Mouse (Mus musculus) heart, adult 11 months (tissue): ENCODE data around the gene Traf7.

Experiments used
- DNase-seq: peaks from one replicate; pipeline ENCODE4 v3.0.0; 2022

Traf7 gene

DNA sequence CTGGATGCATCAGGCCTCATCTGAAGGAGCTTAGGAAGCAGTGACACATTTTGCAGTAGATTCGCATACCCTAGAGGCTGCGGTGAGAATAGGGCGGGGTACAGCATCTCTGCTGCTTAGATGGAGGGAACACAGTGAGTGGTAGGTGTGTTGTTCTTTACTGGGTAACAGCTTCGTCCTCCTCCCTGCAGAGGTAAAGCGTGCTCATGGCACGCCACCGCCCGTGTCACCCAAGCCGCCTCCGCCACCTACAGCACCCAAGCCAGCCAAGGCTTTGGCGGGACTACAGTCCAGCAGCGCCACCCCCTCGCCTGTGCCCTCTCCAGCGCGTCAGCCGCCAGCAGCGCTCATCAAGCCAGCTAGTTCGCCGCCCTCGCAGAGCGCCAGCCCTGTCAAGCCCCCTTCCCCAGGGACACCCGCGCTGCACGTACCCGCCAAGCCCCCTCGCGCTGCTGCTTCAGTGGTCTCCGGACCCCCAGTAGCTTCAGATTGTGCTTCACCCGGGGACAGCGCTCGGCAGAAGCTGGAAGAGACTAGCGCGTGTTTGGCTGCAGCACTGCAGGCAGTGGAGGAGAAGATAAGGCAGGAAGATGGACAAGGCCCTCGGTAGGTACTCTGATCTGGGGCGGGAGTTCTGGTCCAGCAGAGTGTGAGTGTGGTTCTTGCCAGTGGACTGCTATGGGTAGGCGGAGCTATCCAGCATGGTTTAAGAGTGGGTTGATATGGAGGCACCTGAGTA lies 21.2 kb downstream of the Traf7 start:
- peak; percentile 90 for DNase-seq

DNA sequence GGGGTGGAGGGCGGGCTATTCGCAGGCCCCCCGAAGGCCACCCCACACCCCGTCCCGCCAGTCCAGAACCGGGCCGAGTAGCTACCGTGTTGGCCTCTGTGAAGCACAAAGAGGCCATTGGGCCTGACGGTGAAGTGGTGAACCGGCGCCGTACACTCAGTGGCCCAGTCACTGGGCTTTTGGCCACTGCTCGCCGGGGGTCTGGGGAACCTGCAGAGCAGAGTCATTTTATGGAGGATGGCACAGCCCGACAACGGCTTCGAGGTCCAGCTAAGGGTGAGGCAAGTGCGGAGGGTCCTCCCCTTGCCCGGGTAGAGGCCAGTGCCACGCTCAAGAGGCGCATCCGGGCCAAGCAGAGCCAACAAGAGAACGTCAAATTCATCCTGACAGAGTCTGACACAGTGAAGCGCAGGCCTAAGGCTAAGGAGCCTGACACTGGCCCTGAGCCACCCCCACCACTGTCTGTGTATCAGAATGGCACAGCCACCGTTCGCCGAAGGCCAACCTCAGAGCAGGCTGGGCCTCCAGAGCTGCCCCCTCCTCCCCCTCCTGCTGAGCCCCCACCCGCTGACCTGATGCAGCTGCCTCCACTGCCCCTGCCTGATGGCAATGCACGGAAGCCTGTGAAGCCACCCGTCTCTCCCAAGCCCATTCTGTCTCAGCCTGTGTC lies 22.3 kb downstream of the Traf7 start:
- no peak for DNase-seq

DNA sequence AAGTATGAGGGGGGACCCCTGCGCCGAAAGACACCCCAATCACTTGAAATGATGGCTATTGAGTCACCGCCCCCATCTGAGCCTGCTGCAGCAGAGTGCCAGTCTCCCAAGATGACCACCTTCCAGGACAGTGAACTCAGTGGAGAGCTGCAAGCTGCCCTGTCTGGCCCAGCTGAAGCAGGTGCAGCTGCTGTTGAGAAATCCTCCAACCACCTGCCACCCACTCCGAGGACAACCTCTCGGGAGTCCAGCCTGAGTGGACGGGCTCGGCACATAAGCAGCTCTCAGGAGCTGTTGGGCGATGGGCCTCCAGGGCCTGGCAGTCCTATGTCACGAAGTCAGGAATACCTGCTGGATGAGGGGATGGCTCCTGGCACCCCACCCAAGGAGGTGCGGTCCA lies 23.7 kb downstream of the Traf7 start:
- DNase-seq: no peak

DNA sequence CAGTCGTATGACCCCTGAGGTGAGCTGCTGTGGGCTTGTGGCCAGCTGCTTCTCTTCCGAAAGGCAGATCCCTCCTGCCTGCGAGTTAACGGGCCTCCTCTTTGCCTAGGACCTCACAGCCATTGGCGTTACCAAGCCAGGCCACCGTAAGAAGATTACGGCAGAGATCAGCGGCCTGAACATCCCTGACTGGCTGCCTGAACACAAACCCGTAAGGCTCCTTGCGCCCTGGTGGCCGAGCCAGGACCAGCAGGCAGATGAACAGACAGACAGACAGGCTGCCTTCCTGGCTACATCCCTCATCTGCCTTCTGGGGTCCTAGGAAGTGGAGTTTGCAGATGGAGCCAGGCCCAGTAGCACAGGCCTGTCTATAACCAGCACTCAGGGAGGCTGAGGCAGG lies 25.5 kb downstream of the Traf7 start:
- DNase-seq: no peak

DNA sequence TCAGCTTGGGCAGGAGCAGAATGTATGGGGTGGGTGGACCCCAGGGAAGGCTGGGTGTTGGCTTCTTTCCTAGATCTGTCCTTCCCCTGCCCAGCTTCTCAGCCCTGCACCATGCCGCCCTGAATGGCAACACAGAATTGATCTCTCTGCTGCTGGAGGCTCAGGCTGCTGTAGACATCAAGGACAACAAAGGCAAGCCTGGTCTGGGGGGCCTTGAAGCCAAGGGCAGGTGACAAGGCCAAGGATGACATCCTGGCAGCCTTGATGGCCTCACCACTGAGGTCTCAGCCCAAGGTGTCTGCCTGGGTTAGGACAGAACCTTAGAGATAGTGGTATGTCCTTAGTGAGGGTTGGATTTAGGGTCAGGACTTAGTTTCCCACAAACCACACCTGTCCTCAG lies 31.7 kb downstream of the Traf7 start:
- DNase-seq: no peak

DNA sequence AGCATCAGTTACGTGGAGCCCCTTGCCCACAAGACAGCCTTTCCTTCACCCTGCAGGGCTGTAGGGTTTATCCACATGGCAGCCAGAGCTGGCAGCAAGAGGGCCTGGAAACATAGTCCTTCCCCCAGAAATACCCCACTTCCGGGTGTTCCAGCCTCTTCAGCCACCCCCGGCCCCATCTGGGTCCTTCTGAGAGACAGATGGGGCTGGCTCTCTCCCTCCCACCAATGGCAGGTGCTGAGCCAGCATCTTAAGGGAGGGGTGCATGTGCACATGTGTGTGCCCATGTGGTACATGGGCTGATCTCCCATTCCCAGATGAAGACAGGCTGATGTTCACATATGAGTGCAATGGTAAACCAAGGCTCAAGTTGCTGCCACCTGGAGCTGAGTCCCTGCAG lies 32.3 kb downstream of the Traf7 start:
- peak; percentile 85 for DNase-seq

DNA sequence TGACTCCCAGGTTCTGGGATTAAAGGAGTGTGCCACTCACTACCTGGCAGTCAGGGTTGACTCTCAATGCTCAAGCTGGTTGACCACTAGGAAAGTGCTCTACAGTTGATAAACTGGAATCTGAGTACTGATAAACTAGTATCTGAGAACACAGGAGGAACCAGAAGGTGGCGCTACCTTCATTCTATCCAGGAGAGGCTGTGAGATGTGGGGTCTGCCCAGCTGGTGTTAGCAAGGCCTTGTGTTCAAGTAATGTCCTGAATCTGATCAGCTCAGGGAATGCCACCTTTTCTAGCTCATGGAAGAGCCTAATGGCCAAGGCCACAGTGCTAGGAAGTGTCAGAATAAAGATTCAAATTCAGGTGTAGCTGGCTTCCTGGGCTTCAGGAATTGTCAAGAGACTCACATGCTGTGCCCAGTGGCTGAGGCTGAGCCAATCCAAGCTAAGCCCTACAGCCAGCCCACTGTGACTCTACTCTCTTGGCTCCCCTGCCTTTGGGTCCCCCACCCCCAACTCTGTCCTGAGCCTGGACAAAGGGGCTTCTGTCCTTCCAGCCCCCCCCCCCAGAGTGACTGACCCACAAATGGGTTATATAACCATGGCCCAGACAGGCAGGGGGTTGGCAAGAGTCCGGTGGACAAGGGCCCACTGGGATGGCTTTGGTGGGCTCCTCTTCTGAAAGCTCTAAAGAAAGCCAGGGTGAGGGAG lies 33.0 kb downstream of the Traf7 start:
- DNase-seq: peak; percentile 83

DNA sequence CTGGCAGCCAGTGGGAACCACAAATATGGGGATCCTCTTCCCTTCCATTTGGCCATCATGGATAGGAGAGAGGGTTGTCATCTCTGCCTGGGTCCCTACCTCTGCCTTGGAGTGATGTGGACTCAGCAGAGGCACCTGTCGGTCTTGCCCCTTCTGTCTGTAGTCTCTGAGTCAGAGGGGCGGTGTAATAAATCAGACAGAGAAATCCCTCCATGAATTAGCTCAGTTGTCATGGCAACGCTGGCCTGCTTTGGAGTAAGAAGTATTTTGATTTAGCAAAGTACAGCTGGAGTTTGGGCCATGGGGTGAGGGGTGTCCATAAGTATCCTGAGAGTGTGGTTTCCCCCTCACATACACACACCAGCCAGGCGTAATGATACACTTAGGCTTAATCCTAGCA lies 37.3 kb downstream of the Traf7 start:
- no peak for DNase-seq

DNA sequence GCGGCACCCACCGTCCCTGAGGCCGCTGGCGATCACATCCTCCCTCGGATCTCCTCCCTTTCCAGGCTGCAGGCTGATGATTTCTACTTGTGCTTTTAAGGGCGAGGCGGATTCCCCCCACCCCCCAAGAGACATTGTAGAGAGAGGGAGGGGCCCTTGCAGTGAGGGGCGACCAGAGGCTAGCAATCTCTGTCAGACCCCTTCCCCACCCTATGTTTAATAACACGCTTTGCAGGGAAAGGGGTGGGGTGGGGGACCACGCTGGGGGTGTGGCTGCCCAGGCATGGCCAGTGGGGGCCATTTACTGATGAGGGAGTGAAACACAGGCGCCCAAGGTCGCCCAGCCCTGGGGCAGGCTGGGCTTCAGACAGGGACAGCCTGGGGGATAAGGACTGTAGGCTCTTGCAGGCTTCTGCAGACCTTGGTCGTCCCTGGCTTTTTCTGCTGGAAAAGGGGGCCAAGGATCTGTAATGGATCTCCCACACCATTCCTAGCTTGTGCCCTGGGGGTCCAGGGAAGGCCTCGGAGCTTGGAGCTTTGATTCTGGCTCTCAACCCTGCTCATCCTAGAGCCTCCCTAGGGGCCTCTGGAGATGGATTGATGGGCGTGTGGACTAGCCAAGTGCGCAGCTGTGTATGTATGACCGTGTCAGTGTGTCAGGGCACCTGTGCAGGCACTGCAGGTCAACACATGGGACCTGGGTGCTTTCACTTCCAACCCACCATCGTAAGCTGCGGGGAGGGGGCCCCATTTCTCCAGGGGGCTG lies 38.3 kb downstream of the Traf7 start:
- DNase-seq: no peak

DNA sequence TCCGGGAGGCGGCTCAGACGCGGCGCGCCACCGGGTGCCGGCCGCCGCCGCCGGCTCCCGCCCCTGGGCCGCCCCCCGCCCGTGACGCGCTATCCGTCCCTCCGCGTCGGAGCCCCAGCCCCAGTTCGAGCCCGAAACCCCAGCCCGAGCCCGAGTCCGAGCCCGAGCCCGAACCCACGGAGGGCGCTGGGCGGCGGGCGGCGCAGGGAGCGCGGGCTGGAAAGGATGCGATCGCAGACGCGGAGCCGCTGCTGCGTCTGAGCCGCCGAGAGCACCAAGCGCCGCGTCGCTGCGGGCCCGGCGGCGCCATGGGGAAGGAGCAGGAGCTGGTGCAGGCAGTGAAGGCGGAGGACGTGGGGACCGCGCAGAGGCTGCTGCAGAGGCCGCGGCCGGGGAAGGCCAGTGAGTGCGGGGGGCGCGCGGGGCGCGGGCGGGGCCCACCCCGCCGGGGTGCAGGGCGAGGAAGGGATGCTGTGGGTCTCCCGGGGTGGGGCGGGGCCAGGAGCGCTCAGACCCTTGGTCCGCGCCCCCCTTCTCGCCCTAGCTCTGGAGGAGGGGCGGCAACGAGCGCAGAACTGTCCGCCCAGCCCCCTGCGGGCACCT lies 39.0 kb downstream of the Traf7 start:
- DNase-seq: peak; percentile 91

DNA sequence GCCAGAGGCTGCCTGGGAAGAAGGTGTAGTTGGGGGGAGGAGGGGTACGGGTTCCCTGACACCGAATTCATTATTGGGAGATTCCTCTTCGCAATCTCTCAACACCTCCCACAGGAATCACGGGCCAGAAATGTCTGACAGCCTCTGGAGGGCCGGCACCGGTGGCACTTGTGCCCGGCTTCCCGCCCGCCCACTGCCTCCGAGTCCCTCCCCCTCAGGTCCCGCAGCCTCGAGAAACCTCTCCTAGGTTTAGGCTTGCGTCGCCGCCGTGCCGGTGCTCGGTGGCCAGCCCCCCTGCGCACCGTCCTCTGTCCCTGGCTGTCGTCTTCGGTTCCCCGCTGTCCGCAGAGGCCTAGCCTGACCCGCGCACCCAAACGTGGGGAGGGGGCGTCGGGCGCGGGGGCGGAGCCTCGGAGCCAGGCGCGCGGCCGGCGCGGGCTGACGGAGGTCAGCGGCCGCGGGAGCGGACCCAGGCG lies 39.5 kb downstream of the Traf7 start, which contains the start of gene Caskin1:
Caskin1 (plus strand) TSS at position 416 of the 476 bp plus-strand sequence.
- DNase-seq: no peak

DNA sequence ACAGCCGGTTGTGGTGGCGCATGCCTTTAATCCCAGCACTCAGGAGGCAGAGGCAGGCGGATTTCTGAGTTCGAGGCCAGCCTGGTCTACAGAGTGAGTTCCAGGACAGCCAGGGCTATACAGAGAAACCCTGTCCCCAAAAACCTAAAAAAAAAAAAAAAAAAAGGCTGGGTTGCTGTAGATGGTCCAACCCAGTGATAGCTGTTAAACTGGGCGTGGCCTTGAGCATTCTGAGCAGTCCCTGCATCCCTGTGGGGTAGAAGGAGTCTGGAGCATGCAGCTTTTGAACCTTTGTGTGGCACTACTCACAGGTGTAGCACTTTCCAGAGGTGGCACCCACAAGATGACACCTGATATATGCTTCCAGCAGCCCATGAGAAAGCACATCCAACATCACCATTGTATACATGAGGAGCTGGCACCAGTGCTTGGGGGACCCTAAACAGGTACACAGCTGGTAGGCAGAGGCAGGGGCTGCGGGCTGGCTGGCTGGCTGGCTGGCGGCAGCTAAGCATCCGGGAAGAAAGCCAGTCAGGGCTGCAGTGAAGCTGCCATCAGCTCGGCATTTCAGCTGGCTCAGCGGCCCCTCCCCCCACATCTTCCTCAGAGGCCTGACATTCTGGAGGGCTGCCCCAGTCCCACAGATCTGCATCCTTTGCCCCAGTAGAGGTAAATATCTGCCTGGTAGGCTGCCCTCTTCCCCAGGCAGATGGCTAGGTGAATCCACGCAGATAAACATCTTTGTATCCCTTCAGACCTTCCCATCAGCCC lies 42.5 kb downstream of the Traf7 start:
- DNase-seq: no peak

DNA sequence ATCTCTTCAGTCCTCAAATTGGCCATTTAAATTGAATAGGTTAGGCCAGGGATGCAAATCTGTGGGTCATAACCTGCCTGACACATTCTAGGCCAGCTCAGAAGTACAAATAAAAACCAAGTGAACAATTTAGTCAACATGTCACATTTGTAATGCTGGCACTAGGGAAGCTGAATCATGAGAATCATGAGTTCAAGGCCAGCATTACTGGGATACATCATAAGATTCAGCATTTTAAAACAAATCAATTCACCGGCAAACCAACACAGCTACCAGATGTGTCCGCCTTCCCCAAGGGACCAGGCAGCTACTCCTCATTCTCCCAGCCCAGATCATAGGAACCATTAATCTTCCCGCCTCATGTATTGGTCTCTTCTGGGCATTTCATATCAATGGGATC lies 44.2 kb downstream of the Traf7 start:
- DNase-seq: no peak

DNA sequence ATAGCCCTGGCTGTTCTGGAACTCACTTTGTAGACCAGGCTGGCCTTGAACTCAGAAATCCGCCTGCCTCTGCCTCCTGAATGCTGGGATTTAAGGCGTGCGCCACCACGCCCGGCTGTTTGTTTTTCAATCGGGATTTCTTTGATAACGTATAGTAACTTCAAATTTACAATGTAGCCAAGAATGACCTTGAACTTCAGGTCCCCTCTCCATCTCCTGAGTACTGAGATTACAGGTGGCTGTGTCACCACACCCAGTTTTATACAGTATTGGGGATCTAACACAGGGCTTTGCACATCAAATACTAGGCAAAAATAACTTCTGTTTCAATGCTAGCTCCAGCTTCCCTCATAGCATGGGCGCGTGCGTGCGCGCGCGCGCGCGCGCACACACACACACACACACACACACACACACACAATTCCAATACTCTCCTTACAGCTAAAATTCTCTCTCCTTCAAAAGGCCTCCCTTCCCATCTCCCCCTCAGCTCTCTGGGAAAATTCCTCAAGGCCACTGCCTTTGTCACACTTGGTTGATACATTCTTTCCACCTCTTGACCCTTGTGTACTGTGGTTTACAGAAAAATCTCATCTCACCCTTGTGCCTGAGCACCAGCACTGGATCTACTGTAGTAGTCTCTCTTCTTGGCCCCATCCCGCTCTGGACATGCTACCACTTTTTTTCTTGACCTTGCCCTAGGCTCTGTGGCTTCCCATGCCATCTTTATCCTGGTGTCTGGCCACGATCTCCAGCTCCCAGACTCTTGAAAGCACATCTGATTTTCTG lies 46.5 kb downstream of the Traf7 start:
- no peak for DNase-seq

DNA sequence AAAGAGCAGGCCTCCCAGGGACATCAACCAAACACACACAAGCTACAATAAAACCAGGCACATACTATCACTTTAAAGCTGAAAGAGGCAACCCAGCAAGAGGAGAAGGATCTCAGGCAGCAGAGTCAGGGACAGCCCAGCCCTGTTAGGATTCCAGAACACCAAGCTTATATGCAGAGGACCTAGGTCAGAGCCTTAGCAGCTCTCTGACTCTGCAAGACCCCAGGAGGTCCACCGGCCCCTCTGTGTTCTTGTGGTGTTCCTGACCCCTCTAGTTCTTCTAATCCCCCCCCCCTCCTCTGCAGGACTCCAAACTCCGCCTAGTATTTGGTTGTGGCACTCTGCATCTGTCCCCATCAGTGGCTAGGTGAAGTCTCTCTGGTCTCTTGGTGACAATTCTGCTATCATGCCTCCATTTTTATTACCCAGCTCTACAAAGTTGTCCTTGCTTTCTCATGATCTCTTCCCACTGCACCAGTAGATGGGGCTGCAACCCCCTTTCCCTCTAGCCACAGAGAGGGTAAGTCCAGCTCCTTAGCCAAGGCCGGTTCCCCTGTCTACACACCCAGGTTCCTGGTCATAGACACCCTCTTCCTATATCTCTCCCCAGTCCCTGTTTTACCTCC lies 47.4 kb downstream of the Traf7 start:
- DNase-seq: no peak

DNA sequence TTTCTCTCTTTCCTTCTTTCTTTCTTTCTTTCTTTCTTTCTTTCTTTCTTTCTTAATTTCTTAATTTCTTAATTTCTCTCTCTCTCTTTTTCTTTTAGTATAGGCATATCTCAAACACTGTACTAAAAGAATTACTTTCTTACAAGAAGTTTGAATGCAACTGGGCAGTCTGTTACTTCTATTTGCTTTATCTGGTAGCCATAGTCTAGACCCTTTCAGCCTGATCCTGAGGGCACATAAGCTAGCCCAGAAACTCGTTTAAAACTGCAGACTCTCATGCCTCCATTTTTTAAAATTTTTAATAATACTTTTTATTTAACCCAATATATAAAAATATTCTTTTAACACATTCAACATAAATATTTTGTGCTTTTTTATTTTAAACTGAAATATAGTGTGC lies 48.3 kb downstream of the Traf7 start:
- no peak for DNase-seq

DNA sequence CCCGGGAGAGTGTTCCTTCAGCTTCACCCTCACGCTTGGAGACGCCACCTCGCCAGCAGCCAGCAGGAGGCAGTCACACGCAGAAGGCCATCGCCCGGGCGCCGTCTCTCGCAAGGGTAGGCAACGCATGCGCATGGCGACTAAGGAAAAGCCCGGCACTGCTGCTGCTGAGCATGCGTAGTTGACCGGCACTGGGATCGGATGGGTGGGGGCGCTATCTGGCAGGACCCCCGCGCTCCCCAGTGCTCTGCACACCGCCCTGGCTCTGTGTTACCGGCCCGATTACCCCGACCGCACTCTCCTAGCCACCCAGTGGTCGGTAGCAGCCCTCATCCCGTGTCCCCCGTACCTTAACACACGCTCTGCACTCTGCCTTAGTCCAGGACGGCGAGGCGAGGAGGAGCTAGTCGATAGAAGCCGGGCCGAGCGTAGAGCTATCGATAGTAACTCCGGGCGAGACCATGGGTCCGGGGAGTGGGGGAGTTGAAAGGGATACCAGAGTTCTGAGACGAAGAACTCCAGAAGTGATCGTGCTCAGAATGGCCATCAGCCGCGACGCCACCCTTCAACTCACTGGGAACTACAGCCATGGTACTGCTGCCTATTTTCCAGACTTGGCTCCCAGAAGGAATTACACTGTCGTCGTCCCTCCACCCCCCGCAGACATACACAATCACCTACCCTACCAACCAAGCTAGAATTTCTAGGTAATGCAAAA lies 48.9 kb downstream of the Traf7 start, which contains the start of gene Mlst8:
Mlst8 (minus strand) TSS at position 416 of the 718 bp plus-strand sequence.
- peak; percentile 100 for DNase-seq

DNA sequence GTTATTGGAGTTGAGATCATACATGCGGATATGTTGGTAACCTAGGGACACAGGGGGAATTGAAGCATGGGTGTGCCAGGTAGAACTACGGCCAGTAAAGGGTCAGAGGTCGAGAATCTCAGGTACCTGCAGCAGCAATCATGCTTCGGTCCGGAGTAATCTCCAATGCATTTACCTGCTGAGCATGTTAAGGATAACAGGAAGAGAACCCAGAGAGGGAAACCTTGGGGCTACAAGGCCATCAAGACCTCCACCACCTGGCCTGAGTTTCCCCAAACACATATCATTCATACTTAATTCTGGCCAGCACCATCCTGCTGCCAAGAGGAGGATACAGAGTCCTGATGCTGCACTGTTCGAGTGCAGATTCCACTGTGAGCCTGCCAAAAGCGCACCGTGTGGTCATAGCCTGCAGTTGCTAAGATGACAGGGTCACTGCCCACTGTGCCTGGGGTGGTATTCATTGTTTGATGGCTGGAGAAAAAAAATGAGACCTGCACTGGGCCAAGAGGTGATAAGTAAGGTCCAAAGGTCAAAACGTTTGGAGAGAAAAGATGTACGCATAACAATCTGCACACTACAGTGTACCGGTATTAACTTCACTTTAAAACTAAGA lies 49.6 kb downstream of the Traf7 start:
- DNase-seq: peak; percentile 94
